Mouse (Mus musculus): ENCODE measurements around the gene Kctd13.

- TF ChIP-seq EP300 (IDR thresholded peaks at IDR 0.05; ENCODE audit: low read depth) (no peak), CTCF (IDR thresholded peaks at IDR 0.05; ENCODE audit: low read depth) (no peak)
Measured at GRCm38 (mm10) chr7:126949403-126949792, 20.7 kb downstream of the Kctd13 start, which contains the start of gene Asphd1.
